Mouse (Mus musculus) right cerebral cortex, postnatal 36 days (tissue): ENCODE results near the gene Cybrd1.

Source experiments
- DNase-seq, 2 experiments: peaks; one replicate each; pipeline ENCODE4 v3.0.0; 2022; ENCODE audit warnings: low spot score in 2 of 2, mixed read lengths in 1 of 2

The Cybrd1 gene

DNA sequence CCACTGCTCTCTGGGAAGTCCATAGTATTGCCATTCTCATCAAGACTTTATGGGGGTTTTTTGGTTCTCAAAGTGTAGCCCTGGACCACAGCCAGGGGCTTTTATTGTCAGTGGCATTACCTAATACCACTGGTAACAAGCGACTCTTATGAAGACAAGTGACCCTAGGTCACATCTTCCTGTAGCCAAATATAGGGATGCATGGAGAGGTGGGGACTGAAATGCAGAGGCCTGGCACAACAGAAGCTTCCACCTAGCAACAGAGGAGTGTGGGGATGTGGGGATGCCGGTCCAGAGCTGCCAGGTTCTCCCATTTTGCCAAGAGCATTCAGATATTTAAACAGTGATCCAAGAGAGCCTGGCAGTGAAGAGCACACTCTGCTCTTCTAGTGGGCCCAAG lies 5.9 kb downstream of the Cybrd1 start:
- no peak for DNase-seq

DNA sequence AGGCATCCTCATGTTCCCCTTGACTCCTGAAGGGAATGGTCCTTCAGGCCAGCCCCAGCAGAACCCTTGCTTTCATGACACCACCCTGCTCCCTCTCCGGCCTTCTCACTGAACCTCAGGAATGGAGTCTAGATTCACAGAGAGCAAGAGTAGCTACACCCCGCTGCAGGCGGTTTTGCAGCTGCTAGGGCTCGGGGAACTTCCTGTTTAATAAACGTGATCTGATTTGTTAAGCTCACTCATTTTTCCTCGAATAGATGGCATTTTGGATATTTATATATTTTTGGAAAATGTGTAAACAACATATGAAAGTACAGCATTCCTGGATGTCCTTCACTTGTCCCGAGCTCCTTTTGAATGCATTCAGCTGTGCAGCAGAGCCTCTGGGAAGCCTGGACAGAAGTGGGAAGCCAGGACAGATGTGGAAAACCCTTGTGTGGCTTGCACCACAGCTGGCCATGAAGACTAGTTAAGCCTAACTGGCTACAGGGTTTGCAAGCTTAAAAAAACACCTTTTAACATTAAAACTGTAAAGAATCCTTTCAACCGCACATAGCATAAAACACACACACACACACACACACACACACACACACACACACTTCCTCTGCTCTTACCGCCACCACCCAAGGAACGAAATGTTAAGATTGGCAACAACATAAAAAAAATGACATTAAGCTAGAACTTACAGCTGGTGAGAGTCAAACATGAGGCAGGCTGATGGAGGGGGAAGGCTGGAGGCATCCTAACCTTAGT lies 10.2 kb downstream of the Cybrd1 start:
- no peak for DNase-seq

GRCm38 (mm10) chr2:71130366-71130765 lies 12.6 kb downstream of the Cybrd1 start:
- no peak for DNase-seq

DNA sequence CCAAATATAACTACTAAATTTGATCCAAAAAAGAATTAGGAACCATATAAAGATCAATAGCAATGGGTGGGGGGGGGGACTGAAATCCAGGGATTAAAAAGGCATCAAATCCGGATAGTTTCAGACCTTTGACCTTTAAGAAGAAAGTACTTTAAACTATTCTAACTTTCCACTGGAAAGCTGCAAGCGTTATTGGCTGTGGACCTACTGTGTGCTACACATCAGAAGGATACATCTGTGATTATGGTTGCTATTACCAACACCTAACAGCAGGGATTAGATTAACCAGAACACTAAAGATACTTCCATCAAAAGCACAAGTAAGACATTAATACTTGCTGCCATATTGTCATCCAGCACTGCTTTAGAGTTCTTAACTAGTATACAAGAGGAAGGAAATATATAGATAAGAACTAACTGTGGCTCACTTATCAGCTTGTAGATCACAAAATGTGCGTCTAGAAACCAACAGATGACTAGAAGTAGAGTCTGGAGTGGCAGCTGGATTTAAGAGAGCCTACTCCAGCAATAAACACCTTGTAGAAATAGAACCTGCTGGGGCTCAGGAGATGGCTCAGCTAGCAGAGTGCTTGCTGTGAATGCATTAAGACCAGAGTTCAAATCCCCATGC lies 14.3 kb downstream of the Cybrd1 start:
- DNase-seq: no peak

DNA sequence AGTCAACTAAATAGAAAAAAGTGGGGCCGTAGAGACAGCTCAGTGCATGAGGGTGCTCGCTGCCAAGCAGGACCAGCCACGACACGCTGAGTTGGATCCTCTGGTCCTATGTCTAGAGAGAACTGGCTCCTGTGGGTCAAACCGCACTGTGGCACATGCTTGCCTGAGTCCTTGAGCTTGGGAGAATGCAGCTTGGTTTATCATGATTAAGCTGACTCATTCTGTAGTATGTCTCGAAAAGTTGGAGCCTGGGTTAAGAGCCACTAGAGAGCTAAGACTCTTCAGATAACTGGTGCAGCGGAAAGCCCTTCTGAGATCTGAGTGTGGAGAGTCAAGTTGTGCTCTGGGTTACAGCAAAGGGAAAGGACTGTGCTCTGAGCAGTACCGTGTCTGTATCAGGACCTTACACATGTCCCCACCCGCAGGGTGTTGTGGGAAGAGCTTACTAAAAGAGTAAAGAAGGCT lies 16.4 kb downstream of the Cybrd1 start:
- no peak for DNase-seq

- DNase-seq: no peak
These were observed 17.1 kb downstream of the Cybrd1 start for GRCm38 (mm10) chr2:71134836-71135235.

DNA sequence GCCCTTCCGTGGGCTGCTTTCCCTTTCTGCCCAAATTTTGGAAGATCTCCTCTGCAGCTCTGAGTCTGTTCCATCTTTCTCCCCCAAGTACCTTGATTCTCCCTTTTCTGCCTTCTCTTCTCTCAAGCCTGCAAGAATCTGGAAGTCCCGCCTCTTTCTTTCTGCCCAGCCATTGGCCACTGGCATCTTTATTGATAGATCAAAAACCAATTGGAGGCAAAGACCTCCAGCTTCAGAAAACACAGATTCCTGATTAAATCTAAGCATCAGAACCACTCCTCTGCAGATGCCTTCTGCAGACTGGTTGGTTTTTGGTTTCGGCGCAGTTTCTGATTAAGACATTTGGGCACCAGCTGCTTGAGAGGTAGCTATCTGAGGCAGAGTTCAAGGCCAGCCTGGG lies 22.9 kb downstream of the Cybrd1 start:
- DNase-seq: no peak

GRCm38 (mm10) chr2:71142410-71142809 lies 24.7 kb downstream of the Cybrd1 start:
- no peak for DNase-seq

DNA sequence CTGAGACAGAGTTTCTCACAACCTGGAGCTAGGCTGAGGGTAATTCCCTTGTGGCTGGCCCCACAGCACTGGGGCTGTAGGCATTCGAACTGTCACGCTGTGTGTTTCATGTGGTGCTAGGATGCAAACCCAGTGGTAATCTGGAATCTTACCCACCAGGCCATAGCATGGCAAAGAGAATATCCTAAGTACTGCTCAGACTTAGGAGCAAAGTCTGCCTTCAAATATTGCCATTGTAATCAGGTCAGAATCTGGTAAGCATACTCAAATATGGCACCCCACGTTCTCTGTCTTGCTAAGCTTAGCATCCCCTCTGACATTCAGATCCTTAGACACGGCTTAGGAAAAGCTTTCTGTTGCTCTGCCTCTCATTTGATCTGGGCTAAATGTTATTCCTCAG lies 28.1 kb downstream of the Cybrd1 start:
- DNase-seq: no peak

- no peak for DNase-seq
These were observed 28.5 kb downstream of the Cybrd1 start for GRCm38 (mm10) chr2:71146266-71146665.

DNA sequence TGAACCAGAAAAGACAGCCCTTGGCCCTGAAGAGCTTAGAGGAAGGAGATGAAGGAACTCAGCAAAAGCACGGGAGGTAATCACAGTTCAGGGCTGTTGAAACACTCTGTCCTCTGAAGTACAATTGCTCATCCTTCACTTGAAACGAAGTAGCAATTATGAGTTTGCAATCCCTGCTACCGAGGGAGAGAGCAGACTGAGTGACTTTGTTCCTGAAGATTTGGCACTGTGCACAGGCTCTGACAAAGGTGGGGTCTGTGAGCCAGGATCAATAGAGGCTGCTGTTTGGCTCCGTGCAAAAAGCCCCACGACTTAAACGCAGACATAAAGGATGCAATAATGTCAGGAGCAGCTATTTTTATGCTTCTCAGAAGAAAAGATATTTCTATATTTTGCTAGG lies 30.1 kb downstream of the Cybrd1 start:
- DNase-seq: no peak

- no peak for DNase-seq
These were observed 34.4 kb downstream of the Cybrd1 start for GRCm38 (mm10) chr2:71152170-71152569.

DNA sequence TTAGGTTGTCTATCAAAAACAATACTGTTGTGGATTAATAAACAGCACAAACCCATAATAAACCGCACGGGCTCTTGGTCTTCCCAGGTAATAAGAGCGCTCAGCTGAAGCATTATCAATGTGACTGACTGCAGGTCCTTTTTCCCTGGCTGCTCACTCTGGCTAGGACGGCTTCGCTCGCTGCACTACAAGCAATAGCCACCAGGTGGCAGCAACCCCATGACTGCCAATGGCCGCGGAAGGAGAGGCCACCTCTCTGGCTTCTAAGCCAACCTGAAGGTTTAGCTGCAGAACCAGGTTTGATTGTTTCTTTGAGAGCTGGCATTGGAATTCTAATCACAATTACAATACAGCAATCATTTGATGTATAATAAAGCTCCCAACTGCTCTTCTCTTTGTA lies 37.8 kb downstream of the Cybrd1 start:
- peak in 1 of 2 experiments; percentile 48 for DNase-seq

- DNase-seq: no peak
These were observed 38.7 kb downstream of the Cybrd1 start for GRCm38 (mm10) chr2:71156446-71156845.

DNA sequence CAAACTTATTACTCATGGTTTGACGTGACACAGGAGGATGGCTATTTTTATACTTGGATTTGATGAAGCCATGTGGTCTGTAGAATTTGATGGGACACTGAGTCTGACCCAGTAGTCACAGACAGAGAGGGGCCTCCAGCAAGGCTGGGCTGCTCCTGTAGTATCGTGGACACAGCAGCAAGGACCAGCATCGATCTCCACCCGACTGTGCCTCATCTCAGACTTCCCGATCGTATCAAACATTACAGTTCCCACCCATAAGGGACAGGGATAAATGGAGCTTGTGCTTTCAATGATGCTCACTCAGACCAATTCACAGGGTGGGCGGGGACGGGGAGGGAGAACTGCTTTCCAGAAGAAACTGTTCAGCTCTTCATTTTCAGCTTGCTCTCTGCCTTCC lies 40.2 kb downstream of the Cybrd1 start:
- no peak for DNase-seq

GRCm38 (mm10) chr2:71159576-71160306 lies 42.0 kb downstream of the Cybrd1 start:
- DNase-seq: no peak

DNA sequence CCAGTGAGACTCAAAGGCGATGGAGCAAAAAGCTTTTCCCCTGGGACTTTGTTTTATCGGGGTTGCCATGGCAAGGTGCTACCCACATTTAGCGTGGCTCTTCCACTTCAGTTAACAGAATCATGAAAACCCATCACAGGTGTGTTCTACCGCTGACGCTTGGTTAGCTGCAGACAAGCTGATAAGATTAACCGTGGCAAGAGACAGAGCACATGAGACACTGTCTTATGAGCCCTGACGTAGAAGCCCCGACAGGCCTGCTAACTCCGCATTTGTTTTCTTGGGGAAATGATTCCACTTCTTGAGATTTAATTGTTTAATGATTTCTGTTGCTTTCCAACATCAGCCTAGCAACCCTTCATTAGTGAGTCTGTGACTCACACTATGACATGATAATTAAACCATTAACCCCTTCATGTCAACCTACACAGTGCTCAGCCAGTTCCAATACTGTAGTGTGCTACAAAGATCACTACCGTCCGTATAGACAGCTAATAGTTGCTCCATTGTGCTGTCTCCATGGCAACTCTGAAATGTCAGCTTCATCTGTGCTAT lies 42.7 kb downstream of the Cybrd1 start:
- no peak for DNase-seq

- DNase-seq: no peak
These were observed 43.8 kb downstream of the Cybrd1 start for GRCm38 (mm10) chr2:71161558-71161957.

DNA sequence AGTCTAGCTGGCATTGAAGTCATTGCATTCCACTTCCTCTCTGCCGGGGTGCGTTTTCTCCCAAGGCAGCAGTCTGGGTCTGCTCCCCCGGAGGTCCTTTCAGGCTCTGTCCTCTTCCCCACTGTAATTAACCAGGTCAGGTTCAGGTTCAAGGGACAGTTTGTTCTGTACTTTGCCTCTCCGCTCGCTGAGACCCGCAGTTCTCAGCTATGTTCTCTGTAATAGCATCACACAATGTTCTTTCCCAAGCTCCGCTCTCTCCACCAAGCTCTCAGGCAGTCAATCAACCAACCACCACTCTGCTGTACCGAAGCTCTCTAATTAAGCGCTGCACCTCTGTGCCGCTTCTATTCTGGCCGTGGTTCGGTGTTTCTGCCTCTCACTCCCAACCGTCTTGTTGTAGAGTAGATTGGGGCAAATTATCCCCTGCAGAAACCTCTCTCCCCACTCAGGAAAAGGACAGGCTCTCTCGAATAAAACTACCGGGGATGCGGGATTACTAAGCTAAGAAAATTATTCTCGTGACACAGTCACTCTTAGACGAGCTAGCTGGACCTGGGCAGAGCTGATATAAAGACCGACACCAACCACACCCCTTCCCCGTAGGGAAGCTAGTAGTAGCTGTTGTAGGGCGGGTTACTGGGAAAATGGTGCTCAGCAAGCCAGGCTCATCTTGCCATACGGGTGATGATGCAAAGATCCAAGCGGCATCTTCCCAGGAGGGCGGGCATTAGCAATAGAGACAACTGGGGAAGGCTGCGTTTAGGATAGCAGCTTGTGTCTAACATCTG lies 45.3 kb downstream of the Cybrd1 start:
- no peak for DNase-seq

- DNase-seq: no peak
These were observed 49.5 kb downstream of the Cybrd1 start for GRCm38 (mm10) chr2:71167211-71167610.

- DNase-seq: no peak
These were observed 50.8 kb downstream of the Cybrd1 start for GRCm38 (mm10) chr2:71168461-71169021.
